Mouse (Mus musculus) limb, embryonic 14.5 days (tissue): Measurements from ENCODE around the gene Gmcl1. TPM values are rescaled to one million over a fixed set of nuclear protein-coding genes. Genes with fewer than 3 reads are reported as not detected.

Source experiments
- ATAC-seq: fragments of 200-750 bp; cut with Nextera tagmentation; 2 replicates; pipeline ENCODE4 v1.8.0; 2017; ENCODE audit warnings: low read depth, moderate number of reproducible peaks, moderate TSS enrichment; ENCODE audit not compliant: low FRiP score
- DNase-seq: peaks from one replicate; pipeline ENCODE4 v3.0.0-alpha.2; 2015; ENCODE audit warnings: low spot score
- H3K27ac ChIP-seq: fragments of 300-500 bp; sonication (generic); replicated peaks from 2 replicates; pipeline ENCODE4 v1.5.1; 2014; ENCODE audit warnings: low read depth, mild to moderate bottlenecking, low read length, moderate library complexity, mixed read lengths
- H3K27me3 ChIP-seq: fragments of 300-500 bp; sonication (generic); 2 replicates; pipeline ENCODE4 v1.6.1; 2014; ENCODE audit warnings: low read length, mixed read lengths; ENCODE audit not compliant: control insufficient read depth, insufficient read depth
- H3K36me3 ChIP-seq: fragments of 300-500 bp; sonication (generic); 2 replicates; pipeline ENCODE4 v1.6.1; 2014; ENCODE audit warnings: mild to moderate bottlenecking, low read length, moderate library complexity, mixed read lengths; ENCODE audit not compliant: control insufficient read depth, insufficient read depth
- H3K4me1 ChIP-seq: fragments of 300-500 bp; sonication (generic); 2 replicates; pipeline ENCODE4 v1.6.1; 2014; ENCODE audit warnings: antibody characterized with exemption, low read length, mixed read lengths; ENCODE audit not compliant: control insufficient read depth, insufficient read depth
- H3K4me2 ChIP-seq: fragments of 300-500 bp; sonication (generic); replicated peaks from 2 replicates; pipeline ENCODE4 v1.6.1; 2014; ENCODE audit warnings: low read depth, mild to moderate bottlenecking, low read length, moderate library complexity; ENCODE audit not compliant: severe bottlenecking
- H3K4me3 ChIP-seq: fragments of 300-500 bp; sonication (generic); replicated peaks from 2 replicates; pipeline ENCODE4 v1.5.1; 2014; ENCODE audit warnings: low read length
- H3K9ac ChIP-seq: fragments of 300-500 bp; sonication (generic); 2 replicates; pipeline ENCODE4 v1.6.1; 2014; ENCODE audit warnings: mild to moderate bottlenecking, low read depth, low read length, moderate library complexity; ENCODE audit not compliant: severe bottlenecking
- H3K9me3 ChIP-seq: fragments of 300-500 bp; sonication (generic); 2 replicates; pipeline ENCODE4 v1.6.1; 2016; ENCODE audit warnings: low read length; ENCODE audit not compliant: control insufficient read depth
- POLR2A ChIP-seq: fragments of 200-500 bp; IDR thresholded peaks from 2 replicates; pipeline ENCODE4 v1.8.0; 2012; ENCODE audit warnings: inconsistent platforms, mild to moderate bottlenecking, moderate library complexity, borderline replicate concordance; ENCODE audit not compliant: insufficient read depth, insufficient read length; ENCODE audit errors: extremely low read depth
- WGBS: fragments of 180-500 bp; shearing (Covaris S2); extraction: QIAGEN DNeasy Blood & Tissue Kit; methylation state at CpG from one replicate; pipeline ENCODE4 v1.1.7; 2014; 5-methylcytosine and 5-hydroxymethylcytosine counted together
- polyA plus RNA-seq, 2 experiments: library from polyadenylated mRNA; depleted of rRNA in 1 of 2; stranded (reverse) in 1 of 2; unstranded in 1 of 2; fragments of >200 nt; fragmentation: Nextera tagmentation in 1 of 2; extraction: Ambion mirVana in 1 of 2; gene quantifications; 2 replicates each; pipeline versions ENCODE4 v1.2.1 to v1.2.3; 2012 to 2014

Gmcl1 gene
- 27.0 and 27.3 TPM in 2 replicates for polyA plus RNA-seq (2012; rRNA removed)
- polyA plus RNA-seq (2014; fragmentation: Nextera tagmentation; extraction: Ambion mirVana): 33.3 and 41.0 TPM in 2 replicates

DNA sequence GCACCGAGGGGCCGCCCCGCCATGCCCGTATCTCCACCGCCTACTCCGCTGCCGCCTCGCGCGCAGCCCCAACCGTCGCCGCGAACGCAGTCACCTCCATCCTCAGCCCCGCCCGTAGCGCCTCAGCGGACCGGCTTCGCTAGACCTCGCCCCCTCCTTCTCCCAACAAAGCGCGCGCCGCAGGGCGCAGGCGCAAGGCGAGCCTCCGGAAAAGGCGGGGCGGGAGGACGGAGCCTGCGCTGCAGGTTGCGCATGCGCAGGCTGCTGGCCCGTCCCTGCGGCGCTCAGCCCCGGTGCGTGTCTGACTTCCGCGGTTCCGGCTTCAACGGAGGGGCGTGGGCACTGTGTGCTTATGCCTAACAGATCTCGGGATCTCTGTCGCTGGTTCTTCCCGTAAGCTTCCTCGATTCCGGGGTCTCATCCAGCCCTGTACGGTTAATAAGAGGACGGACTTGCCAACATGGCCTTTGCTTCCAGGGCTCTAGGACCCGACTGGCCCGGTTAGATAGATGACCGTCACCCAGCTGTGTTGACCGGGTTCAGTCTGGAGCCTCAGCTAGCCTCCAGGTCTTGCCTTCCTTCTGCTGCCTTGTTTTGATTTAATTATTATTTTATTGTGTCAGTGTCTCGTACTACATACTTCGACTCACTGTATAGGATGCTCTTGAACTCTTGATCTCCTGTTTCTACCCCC, at the start of gene Gmcl1:
TSS of gene Gmcl1 (minus strand) at position 201 of the 694 bp plus-strand sequence.
- Histone ChIP-seq H3K27ac (peak within 1 kb of the TSS; percentile 52; the same call in 1 of the 2 replicates), H3K4me2 (peak within 1 kb of the TSS; percentile 94), H3K27me3 (no peaks in the 10 kb centered on the region), H3K4me1 (peaks cover 10% of the 10 kb centered on the region; the same call in 1 of the 2 replicates), H3K9me3 (no peaks in the 10 kb centered on the region), H3K4me3 (peak within 1 kb of the TSS; percentile 97), H3K36me3 (no peaks in the 10 kb centered on the region), H3K9ac (peak within 1 kb of the TSS; percentile 84)
- peak; percentile 75; the same call in 1 of the 2 replicates for TF ChIP-seq POLR2A
- DNase-seq: peak; percentile 96
- peak; percentile 94 for ATAC-seq
- WGBS: under 1% methylated on average over 49 of the region's 59 CpGs

DNA sequence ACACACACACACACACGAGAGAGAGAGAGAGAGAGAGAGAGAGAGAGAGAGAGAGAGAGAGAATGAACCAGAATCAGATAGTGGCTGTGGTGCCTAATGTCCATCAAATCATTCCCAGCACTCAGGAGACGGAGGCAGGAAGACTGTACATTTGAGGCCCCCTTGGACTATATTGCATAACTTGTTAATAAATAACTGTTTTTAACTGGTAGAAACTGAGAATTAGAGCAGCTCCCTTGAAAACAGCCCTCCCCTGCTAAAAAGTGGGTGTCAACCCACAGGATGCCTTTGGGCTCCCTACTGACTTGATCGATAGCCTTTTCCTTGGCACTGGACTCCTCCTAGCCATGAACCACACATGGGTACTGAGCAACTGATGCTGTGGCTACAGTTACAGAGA, 49.2 kb upstream of the Gmcl1 start:
- 72% methylated on average over 2 of the region's 3 CpGs for WGBS
- no peak for ATAC-seq
- Histone ChIP-seq H3K9me3 (no peaks in the 10 kb centered on the region), H3K4me3 (no peak overlapping the region), H3K27me3 (no peaks in the 10 kb centered on the region), H3K9ac (no peak overlapping the region), H3K4me1 (no peaks in the 10 kb centered on the region), H3K4me2 (no peak overlapping the region), H3K36me3 (no peaks in the 10 kb centered on the region), H3K27ac (no peak overlapping the region)
- TF ChIP-seq POLR2A: no peak
- no peak for DNase-seq

DNA sequence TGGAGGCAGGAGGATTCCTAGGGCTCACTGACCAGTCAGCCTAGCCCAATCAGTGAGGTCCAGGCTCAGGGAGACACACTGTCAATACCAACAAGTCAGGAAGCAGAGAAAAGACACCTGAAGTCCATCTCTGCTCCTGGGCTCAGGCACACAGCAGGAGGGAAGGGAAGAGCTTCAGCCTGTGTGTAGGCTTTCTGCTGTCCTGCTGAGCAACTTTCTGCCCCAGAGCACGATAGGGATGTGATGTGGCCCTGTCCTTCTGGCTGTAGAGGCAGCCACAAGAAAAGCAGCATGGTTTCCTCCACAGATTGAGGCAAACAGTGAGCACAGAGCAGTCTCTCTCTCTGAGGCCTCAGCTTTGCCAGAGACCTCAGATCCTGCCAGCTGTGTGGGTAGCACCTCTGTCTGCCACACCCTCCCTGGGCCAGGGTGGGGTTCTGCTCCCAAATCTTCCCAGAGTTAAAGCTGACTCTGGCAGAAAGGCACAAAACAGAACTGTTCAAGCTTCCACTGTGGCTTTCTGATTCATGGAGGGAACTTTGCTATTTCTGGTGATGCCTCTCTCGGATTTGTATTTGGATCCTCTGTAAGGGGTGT, 48.3 kb upstream of the Gmcl1 start:
- 41% methylated on average over 2 of the region's 2 CpGs for WGBS
- H3K9me3 ChIP-seq: no peaks in the 10 kb centered on the region
- no peak for ATAC-seq

DNA sequence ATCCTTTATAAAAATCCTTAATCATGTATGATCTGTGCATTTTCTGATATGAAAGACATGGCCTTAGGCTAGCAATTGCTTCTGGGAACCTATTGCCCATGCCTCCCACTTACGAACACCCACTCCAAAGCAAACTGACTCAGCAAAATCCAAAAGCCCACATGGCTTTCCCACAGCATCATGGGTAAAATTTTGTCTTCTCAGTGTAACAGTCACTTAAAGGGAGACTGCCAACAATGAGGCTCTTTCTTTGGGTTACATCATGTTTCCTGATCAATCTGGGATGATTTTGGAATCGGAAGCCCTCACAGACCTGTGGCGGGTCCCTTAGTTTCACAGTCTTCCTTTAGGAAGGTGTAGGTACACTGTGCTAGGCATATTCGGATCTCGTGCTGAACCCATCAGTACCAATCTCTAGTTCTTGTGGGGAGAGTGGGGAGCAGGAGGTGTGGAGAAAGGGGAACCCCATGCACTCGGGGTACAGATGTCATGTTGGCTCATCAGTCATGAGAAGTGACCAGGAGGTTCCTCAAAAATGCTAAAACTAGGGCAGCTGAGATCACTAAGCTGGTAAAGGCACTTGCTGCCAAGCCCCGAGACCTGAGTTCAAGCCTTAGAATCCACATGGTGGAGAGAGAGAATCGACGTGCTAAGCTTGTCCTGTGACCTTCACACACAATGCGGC, 45.9 kb upstream of the Gmcl1 start:
- WGBS: 94% methylated on average over 10 of the region's 10 CpGs
- Histone ChIP-seq H3K4me3 (no peak overlapping the region), H3K36me3 (no peaks in the 10 kb centered on the region), H3K9me3 (no peaks in the 10 kb centered on the region), H3K4me1 (no peaks in the 10 kb centered on the region), H3K27ac (no peak overlapping the region), H3K27me3 (no peaks in the 10 kb centered on the region), H3K4me2 (no peak overlapping the region), H3K9ac (no peak overlapping the region)
- no peak for ATAC-seq
- no peak for DNase-seq
- TF ChIP-seq POLR2A: no peak

More for the DNA sequence above, 48.3 kb upstream of the Gmcl1 start:
- no peak overlapping the region for H3K27ac ChIP-seq
- no peaks in the 10 kb centered on the region for H3K27me3 ChIP-seq
- no peak for DNase-seq
- no peak overlapping the region for H3K4me2 ChIP-seq
- H3K36me3 ChIP-seq: no peaks in the 10 kb centered on the region
- no peaks in the 10 kb centered on the region for H3K4me1 ChIP-seq
- no peak overlapping the region for H3K9ac ChIP-seq
- TF ChIP-seq POLR2A: no peak
- no peak overlapping the region for H3K4me3 ChIP-seq

DNA sequence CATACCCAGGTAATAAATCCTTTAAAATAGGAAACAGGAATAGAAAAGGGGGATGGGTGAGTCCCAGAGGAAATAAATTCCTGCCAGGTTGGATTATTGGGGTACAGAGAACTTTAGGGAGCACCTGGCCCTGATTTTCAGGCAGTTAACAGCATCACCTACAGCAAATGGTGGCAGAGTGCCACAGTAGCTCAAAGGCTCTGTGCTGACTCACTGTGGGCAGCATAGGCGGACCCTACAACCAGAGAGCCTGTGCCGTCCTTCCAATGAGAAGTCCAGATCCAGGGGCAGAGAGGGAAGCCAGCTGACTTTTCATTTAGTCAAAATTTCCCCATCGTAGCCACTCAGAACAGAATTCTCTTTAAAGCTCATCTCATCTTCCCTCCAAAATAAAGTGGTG, 44.0 kb upstream of the Gmcl1 start:
- Histone ChIP-seq H3K27me3 (no peaks in the 10 kb centered on the region), H3K4me2 (no peak overlapping the region), H3K27ac (no peak overlapping the region), H3K9ac (no peak overlapping the region), H3K4me1 (no peaks in the 10 kb centered on the region), H3K36me3 (no peaks in the 10 kb centered on the region), H3K9me3 (no peaks in the 10 kb centered on the region), H3K4me3 (no peak overlapping the region)
- WGBS: 35% methylated on average over 3 of the region's 3 CpGs
- no peak for DNase-seq
- TF ChIP-seq POLR2A: no peak
- no peak for ATAC-seq
